Mouse (Mus musculus): ENCODE data around the gene Igf1r.

DNA sequence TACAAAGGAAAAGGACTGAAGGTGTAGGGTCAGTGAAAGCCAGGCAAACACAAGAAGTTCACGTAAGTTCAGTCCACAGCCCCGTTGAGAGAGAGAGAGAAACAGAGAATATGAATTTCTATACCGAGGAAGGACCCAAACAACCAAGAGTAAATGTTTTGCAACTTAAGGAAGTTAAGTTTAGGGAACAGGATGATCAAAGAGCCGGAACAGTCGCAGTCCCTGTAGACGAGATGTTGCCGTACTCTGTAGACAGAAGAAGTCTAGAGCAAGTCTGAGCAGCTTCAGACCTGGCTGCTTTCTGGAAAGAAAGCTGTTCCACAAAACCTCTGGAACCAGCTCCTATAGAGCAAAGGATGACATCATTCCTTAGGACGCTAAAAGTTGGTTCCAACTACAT lies 160.0 kb downstream of the Igf1r start:
- no peak for TF ChIP-seq CTCF (IDR thresholded peaks at IDR 0.05; ENCODE audit: insufficient read depth, low read length)
- no peak for TF ChIP-seq POLR2A (IDR thresholded peaks at IDR 0.05; ENCODE audit: borderline replicate concordance, extremely low read depth, low read depth, low read length)

Measured in lung, adult 2 months (tissue).